Mouse (Mus musculus): ENCODE measurements around the gene Marveld2. TPM values are rescaled to one million over a fixed set of nuclear protein-coding genes. Genes with fewer than 3 reads are reported as not detected.

The Marveld2 gene
- polyA plus RNA-seq, 1 experiment from 2014 or later: 2.8 TPM

DNA sequence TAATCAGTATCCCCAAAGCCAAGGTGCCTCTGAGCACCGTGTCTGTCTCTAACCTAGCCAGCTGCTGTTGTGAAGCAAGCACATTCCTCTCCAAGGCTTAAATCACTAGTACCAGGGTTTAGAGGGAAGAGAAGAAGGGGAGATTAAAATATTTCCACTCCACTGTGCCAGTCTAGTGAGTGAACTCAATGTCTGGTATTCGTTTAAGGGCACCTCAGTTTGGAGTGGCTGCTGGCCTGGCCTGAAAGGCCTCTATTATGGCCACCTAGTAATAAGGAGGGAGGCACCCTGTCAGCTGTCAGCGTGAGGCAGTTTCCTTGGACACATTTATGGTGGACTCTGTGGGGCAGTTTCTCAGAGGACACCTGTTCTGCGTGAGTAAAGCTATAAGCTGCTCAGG lies 59.8 kb downstream of the Marveld2 start:
- Histone ChIP-seq H3K9ac (ENCODE audit: low read depth, low read length) (no peak overlapping the region), H3K36me3 (ENCODE audit: control insufficient read depth, insufficient read depth, low read length) (no peaks in the 10 kb centered on the region), H3K4me3 (ENCODE audit: low read depth, low read length) (no peak overlapping the region), H3K4me2 (no peak overlapping the region), H3K4me1 (ENCODE audit: control insufficient read depth, insufficient read depth, low read length) (0 out of 2 replicates have a peak, but pooled peaks cover 3% of the 10 kb centered on the region), H3K27me3 (ENCODE audit: control insufficient read depth, insufficient read depth, low read length) (peaks cover 12% of the 10 kb centered on the region), H3K9me3 (replicated peaks; ENCODE audit: control insufficient read depth, low read length) (no peaks in the 10 kb centered on the region), H3K27ac (ENCODE audit: low read depth, low read length) (no peak overlapping the region)
- ATAC-seq (replicated peaks; ENCODE audit: insufficient number of reproducible peaks, low FRiP score, low TSS enrichment): no peak
- WGBS (ENCODE audit: insufficient replicate concordance): 65% methylated on average over 4 of the region's 4 CpGs

DNA sequence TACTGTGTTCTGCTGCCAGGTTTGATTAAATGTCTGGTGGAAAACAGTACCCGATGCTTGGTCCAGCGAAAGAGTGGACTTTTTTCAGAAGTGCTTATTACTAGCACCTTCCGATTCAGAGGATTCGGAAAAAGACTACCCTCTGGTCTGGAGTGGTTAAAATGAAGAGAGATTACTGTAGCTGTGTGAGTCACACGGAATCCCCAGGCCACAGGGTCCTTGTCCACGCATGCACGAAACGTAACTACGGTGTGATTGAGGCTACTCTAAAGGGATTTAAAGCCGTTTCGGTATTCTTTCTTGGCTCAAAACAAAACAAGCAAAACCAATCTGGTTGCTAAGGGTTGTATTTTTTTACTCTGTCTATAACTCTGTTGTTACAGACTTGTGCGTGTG lies 63.7 kb downstream of the Marveld2 start:
- no peak overlapping the region for H3K27ac ChIP-seq (ENCODE audit: low read depth, low read length)
- peak overlapping the region; percentile 64; the same call in 1 of the 2 replicates for H3K9ac ChIP-seq (ENCODE audit: low read depth, low read length)
- 0 out of 2 replicates have a peak, but pooled peaks cover 6% of the 10 kb centered on the region for H3K4me1 ChIP-seq (ENCODE audit: control insufficient read depth, insufficient read depth, low read length)
- H3K27me3 ChIP-seq (ENCODE audit: control insufficient read depth, insufficient read depth, low read length): peaks cover 36% of the 10 kb centered on the region
- no peak for ATAC-seq (replicated peaks; ENCODE audit: insufficient number of reproducible peaks, low FRiP score, low TSS enrichment)
- H3K4me3 ChIP-seq (ENCODE audit: low read depth, low read length): peak overlapping the region; percentile 75
- WGBS (ENCODE audit: insufficient replicate concordance): 11% methylated on average over 12 of the region's 12 CpGs
- H3K4me2 ChIP-seq: peak overlapping the region; percentile 100
- no peaks in the 10 kb centered on the region for H3K9me3 ChIP-seq (replicated peaks; ENCODE audit: control insufficient read depth, low read length)
- no peaks in the 10 kb centered on the region for H3K36me3 ChIP-seq (ENCODE audit: control insufficient read depth, insufficient read depth, low read length)

DNA sequence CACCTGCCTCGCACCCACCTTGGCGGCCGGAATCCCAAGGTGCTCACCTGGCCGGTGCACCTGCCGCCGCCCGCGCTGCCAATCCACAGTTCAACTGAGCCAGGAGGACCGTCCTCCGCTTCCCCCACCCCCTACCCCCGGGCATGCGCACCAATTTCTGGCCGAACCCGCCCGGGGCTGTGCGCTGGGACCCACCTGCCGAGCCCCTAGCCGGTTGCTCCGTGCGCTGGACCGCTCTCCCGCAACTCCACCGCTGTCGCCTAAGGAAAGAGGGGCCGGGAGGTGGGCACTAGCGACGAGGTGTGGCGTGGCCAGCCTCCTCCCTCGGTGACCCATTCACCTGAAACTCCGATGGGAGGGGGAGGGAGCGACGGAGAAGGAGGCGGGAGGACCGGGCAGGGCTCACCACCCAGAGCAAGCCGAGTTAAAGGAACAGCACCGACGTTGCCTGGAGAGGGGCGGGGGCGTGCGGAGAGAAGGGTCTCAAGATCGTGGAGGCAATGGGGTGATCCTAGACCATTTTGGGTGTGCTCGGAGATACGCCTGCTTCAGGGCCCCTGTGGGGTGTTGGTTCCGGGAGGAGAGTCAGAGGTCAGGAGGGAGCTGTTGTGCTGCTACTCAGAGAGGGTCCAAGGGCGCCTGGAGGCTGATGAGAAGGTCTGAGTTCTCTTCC lies 64.3 kb downstream of the Marveld2 start, which contains the start of gene Ocln:
TSS of gene Ocln (minus strand) at position 350 of the 673 bp plus-strand sequence.
- peak; percentile 46; the same call in 1 of the 2 replicates for ATAC-seq (replicated peaks; ENCODE audit: insufficient number of reproducible peaks, low FRiP score, low TSS enrichment)
- peak within 1 kb of the TSS; percentile 100 for H3K4me2 ChIP-seq
- WGBS (ENCODE audit: insufficient replicate concordance): 0% methylated on average over 45 of the region's 45 CpGs
- H3K9ac ChIP-seq (ENCODE audit: low read depth, low read length): peak within 1 kb of the TSS; percentile 64
- no peaks in the 10 kb centered on the region for H3K9me3 ChIP-seq (replicated peaks; ENCODE audit: control insufficient read depth, low read length)
- H3K4me1 ChIP-seq (ENCODE audit: control insufficient read depth, insufficient read depth, low read length): 0 out of 2 replicates have a peak, but pooled peaks cover 6% of the 10 kb centered on the region
- peaks cover 36% of the 10 kb centered on the region for H3K27me3 ChIP-seq (ENCODE audit: control insufficient read depth, insufficient read depth, low read length)
- no peak within 1 kb of the TSS for H3K27ac ChIP-seq (ENCODE audit: low read depth, low read length)
- no peaks in the 10 kb centered on the region for H3K36me3 ChIP-seq (ENCODE audit: control insufficient read depth, insufficient read depth, low read length)
- H3K4me3 ChIP-seq (ENCODE audit: low read depth, low read length): peak within 1 kb of the TSS; percentile 75

DNA sequence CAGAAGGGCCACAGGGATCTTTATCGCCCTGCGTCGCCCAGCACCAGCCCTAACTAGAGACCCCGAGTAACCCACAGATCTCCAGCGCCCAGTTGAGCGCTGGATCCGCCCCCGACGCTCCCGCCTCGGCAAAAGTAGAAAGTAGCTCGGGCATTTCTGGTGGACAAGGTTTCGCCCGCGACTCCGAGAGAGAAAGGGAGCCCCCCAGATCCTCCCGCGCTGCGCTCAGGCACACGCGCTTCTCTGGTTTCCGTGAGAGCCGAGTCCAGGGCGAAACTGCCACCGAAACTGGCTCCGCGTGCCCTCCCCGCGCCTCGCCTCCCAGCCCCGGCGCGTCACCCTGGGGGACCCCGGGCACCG lies 64.8 kb downstream of the Marveld2 start:
- 0% methylated on average over 35 of the region's 35 CpGs for WGBS (ENCODE audit: insufficient replicate concordance)
- Histone ChIP-seq H3K4me1 (ENCODE audit: control insufficient read depth, insufficient read depth, low read length) (0 out of 2 replicates have a peak, but pooled peaks cover 6% of the 10 kb centered on the region), H3K4me3 (ENCODE audit: low read depth, low read length) (peak overlapping the region; percentile 75), H3K27ac (ENCODE audit: low read depth, low read length) (no peak overlapping the region), H3K9ac (ENCODE audit: low read depth, low read length) (peak overlapping the region; percentile 64), H3K4me2 (peak overlapping the region; percentile 100), H3K36me3 (ENCODE audit: control insufficient read depth, insufficient read depth, low read length) (no peaks in the 10 kb centered on the region), H3K9me3 (replicated peaks; ENCODE audit: control insufficient read depth, low read length) (no peaks in the 10 kb centered on the region), H3K27me3 (ENCODE audit: control insufficient read depth, insufficient read depth, low read length) (peaks cover 36% of the 10 kb centered on the region)
- ATAC-seq (replicated peaks; ENCODE audit: insufficient number of reproducible peaks, low FRiP score, low TSS enrichment): no peak

DNA sequence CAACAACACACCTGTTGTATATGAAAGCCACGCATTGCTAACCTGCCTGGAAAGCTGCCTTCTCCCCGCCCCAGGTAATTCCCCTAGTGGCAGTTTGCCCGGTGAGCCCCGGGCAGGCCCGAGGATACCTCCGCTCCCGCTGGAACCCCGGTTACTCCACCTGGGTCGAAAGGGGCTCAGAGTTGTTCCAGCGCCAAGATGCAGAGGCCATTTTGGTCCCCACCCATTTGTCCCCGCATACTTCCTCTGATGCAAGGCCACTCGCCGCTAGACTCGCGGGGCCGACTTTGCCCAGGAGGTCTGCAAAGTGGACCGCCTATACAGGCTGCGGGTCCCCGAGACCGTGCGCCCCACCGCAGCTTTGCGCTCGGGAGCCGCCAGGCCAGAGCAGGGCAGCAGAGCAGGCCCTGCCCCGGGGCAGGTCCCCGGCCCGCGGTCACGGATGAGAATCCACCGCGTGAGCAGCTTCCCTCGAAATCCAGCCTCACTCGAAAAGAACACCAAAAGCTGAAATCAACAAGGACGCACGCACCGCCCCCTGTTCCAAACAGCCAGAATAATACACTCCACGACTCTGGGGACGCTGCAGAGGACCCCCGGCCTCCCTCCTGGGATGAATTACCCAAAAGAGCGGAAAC lies 65.3 kb downstream of the Marveld2 start:
- H3K4me2 ChIP-seq: peak overlapping the region; percentile 100
- H3K9me3 ChIP-seq (replicated peaks; ENCODE audit: control insufficient read depth, low read length): no peaks in the 10 kb centered on the region
- no peak overlapping the region for H3K27ac ChIP-seq (ENCODE audit: low read depth, low read length)
- WGBS (ENCODE audit: insufficient replicate concordance): 1% methylated on average over 41 of the region's 41 CpGs
- H3K27me3 ChIP-seq (ENCODE audit: control insufficient read depth, insufficient read depth, low read length): peaks cover 36% of the 10 kb centered on the region
- ATAC-seq (replicated peaks; ENCODE audit: insufficient number of reproducible peaks, low FRiP score, low TSS enrichment): no peak
- 0 out of 2 replicates have a peak, but pooled peaks cover 6% of the 10 kb centered on the region for H3K4me1 ChIP-seq (ENCODE audit: control insufficient read depth, insufficient read depth, low read length)
- H3K9ac ChIP-seq (ENCODE audit: low read depth, low read length): peak overlapping the region; percentile 64; the same call in 1 of the 2 replicates
- no peaks in the 10 kb centered on the region for H3K36me3 ChIP-seq (ENCODE audit: control insufficient read depth, insufficient read depth, low read length)
- H3K4me3 ChIP-seq (ENCODE audit: low read depth, low read length): peak overlapping the region; percentile 75

DNA sequence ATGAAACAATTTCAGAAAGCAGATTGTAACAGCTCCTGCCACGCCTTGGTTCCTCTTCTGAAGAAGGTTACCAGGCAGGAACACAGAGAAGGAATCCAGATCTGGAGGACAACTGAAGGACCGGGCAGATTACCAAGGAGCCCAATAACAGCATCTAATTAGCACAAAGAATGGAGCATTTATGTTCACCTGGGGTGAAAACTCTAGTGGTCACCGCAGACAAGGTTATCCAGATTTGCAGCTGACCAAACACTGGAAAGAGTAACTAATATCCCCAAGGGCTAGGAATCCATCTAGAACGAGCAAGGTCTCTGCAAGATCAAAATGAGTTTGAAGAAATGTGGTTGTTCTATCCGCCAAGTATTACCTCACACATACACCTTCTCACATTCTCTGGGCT lies 69.5 kb downstream of the Marveld2 start:
- no peak for ATAC-seq (replicated peaks; ENCODE audit: insufficient number of reproducible peaks, low FRiP score, low TSS enrichment)
- peaks cover 26% of the 10 kb centered on the region for H3K27me3 ChIP-seq (ENCODE audit: control insufficient read depth, insufficient read depth, low read length)
- WGBS (ENCODE audit: insufficient replicate concordance): 70% methylated on average over 5 of the region's 5 CpGs

More for the DNA sequence above, 69.5 kb downstream of the Marveld2 start:
- H3K9ac ChIP-seq (ENCODE audit: low read depth, low read length): no peak overlapping the region
- no peaks in the 10 kb centered on the region for H3K9me3 ChIP-seq (replicated peaks; ENCODE audit: control insufficient read depth, low read length)
- H3K36me3 ChIP-seq (ENCODE audit: control insufficient read depth, insufficient read depth, low read length): no peaks in the 10 kb centered on the region
- no peak overlapping the region for H3K27ac ChIP-seq (ENCODE audit: low read depth, low read length)
- H3K4me3 ChIP-seq (ENCODE audit: low read depth, low read length): no peak overlapping the region
- 0 out of 2 replicates have a peak, but pooled peaks cover 5% of the 10 kb centered on the region for H3K4me1 ChIP-seq (ENCODE audit: control insufficient read depth, insufficient read depth, low read length)
- no peak overlapping the region for H3K4me2 ChIP-seq

Other genes starting within 250 kb of the Marveld2 start
- not detected in 2 replicates for gene Naip1, start 164.1 kb downstream of the Marveld2 start, polyA plus RNA-seq (2014; fragmentation: Nextera tagmentation; extraction: Ambion mirVana)
- gene Gtf2h2, start 124.4 kb downstream of the Marveld2 start, polyA plus RNA-seq (2014; fragmentation: Nextera tagmentation; extraction: Ambion mirVana): 51.4 and 54.9 TPM in 2 replicates
- 1.5 and 1.7 TPM in 2 replicates for gene Ocln, start 64.3 kb downstream of the Marveld2 start, polyA plus RNA-seq (2014; fragmentation: Nextera tagmentation; extraction: Ambion mirVana)
- gene Ak6, start 34.0 kb upstream of the Marveld2 start, polyA plus RNA-seq (2014; fragmentation: Nextera tagmentation; extraction: Ambion mirVana): 244 and 250 TPM in 2 replicates
- gene Rad17, start 34.1 kb upstream of the Marveld2 start, polyA plus RNA-seq (2014; fragmentation: Nextera tagmentation; extraction: Ambion mirVana): 24.5 and 30.2 TPM in 2 replicates
- 7.4 and 15.8 TPM in 2 replicates for gene Taf9, start 34.6 kb upstream of the Marveld2 start, polyA plus RNA-seq (2014; fragmentation: Nextera tagmentation; extraction: Ambion mirVana)
- gene Ccdc125, start 52.7 kb upstream of the Marveld2 start, polyA plus RNA-seq (2014; fragmentation: Nextera tagmentation; extraction: Ambion mirVana): 3.2 and 4.4 TPM in 2 replicates
- gene Cdk7, start 114.0 kb upstream of the Marveld2 start, polyA plus RNA-seq (2014; fragmentation: Nextera tagmentation; extraction: Ambion mirVana): 75.1 and 80.1 TPM in 2 replicates
- gene Mrps36, start 127.7 kb upstream of the Marveld2 start, polyA plus RNA-seq (2014; fragmentation: Nextera tagmentation; extraction: Ambion mirVana): 243 and 253 TPM in 2 replicates
- 27.0 and 31.2 TPM in 2 replicates for gene Cenph, start 158.9 kb upstream of the Marveld2 start, polyA plus RNA-seq (2014; fragmentation: Nextera tagmentation; extraction: Ambion mirVana)
- gene Ccnb1, start 169.6 kb upstream of the Marveld2 start, polyA plus RNA-seq (2014; fragmentation: Nextera tagmentation; extraction: Ambion mirVana): 239 and 248 TPM in 2 replicates
- 37.7 and 42.3 TPM in 2 replicates for gene Slc30a5, start 216.5 kb upstream of the Marveld2 start, polyA plus RNA-seq (2014; fragmentation: Nextera tagmentation; extraction: Ambion mirVana)